Mouse (Mus musculus): ENCODE results near the gene Thap2. TPM values are rescaled to one million over a fixed set of nuclear protein-coding genes. Genes with fewer than 3 reads are reported as not detected.

The Thap2 gene
- polyA plus RNA-seq, 1 experiment = 3.0 TPM

DNA sequence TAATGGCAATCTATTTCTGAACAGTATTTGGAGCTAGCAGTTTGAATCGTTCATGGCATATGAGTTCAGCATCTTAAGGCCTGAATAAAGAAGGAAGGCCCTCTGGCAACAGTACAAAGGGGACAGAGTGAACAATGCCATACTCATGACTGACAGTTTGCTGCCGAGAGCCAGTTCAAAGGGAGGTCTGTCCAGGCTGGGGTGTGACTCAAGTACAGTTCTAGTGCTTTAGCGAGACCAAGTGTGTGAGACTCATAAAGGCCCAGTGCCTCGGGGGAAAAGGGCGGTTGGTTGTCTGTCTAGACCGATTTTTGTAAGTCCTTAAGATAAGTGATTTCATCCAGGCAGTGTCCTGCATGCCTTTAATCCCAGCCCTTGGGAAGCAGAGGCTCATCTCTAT lies 29.7 kb downstream of the Thap2 start:
- Histone ChIP-seq H3K27ac (ENCODE audit: control insufficient read depth, insufficient read depth, low read depth, low read length) (no peak overlapping the region), H3K36me3 (ENCODE audit: control insufficient read depth, insufficient read depth, low read length) (no peaks in the 10 kb centered on the region), H3K4me1 (ENCODE audit: control insufficient read depth, insufficient read depth, low read length) (no peaks in the 10 kb centered on the region), H3K4me3 (ENCODE audit: control insufficient read depth, low read depth, low read length) (no peak overlapping the region), H3K27me3 (ENCODE audit: control insufficient read depth, insufficient read depth, low read length) (no peaks in the 10 kb centered on the region)
- TF ChIP-seq CTCF (IDR thresholded peaks at IDR 0.05; ENCODE audit: control insufficient read depth, insufficient read depth, insufficient replicate concordance, low read depth, low read length) (no peak), POLR2A (IDR thresholded peaks at IDR 0.05; ENCODE audit: control insufficient read depth, low read depth, low read length) (no peak)

DNA sequence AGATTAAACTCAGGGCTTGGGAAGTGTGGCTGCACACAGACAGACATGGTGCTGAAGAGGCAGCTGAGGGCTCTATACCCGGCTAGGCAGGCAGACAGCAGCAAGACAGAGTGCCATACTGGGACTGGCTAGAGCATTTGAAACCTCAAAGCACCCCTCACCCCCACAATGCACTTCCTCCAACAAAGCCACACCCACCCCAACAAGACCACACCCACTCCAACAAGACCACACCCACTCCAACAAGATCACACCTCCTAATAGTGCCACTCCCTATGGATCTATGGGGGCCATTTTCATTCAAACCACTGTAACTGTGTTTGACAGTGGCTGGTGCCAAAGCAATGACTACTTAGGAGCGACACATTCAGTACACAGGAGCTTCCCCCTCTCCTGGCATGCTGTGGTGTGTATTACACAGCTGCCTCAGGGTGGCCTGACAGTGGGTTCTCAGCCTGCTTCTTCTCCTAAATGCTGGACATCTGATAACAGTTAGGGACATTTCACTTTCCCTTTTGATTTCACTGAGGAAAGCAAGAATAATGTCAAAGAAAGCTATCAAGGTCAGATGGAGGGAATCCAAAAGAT lies 33.3 kb downstream of the Thap2 start:
- no peaks in the 10 kb centered on the region for H3K36me3 ChIP-seq (ENCODE audit: control insufficient read depth, insufficient read depth, low read length)
- H3K27me3 ChIP-seq (ENCODE audit: control insufficient read depth, insufficient read depth, low read length) = no peaks in the 10 kb centered on the region
- H3K4me3 ChIP-seq (ENCODE audit: control insufficient read depth, low read depth, low read length) = no peak overlapping the region
- H3K27ac ChIP-seq (ENCODE audit: control insufficient read depth, insufficient read depth, low read depth, low read length) = no peak overlapping the region
- H3K4me1 ChIP-seq (ENCODE audit: control insufficient read depth, insufficient read depth, low read length) = no peaks in the 10 kb centered on the region
- no peak for TF ChIP-seq CTCF (IDR thresholded peaks at IDR 0.05; ENCODE audit: control insufficient read depth, insufficient read depth, insufficient replicate concordance, low read depth, low read length)
- no peak for TF ChIP-seq POLR2A (IDR thresholded peaks at IDR 0.05; ENCODE audit: control insufficient read depth, low read depth, low read length)

DNA sequence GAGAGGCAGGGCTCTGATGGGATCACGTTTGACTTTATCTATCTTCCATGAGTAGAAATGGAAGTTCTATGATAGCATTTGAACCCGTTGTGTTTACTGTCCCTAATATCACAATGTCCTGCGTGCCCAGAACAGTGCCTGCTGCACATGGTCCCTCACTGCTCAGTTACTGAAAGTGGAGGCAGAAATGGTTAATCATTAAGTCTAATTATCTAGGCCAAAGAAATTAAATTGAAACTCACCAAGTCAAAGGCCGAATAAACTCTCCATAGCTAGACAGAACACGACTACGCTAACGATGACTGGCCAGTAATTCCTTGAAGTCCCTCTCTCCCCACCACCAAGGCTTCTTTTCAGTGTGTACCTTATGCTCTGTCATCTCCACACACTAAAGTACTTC lies 34.7 kb downstream of the Thap2 start:
- Histone ChIP-seq H3K4me1 (ENCODE audit: control insufficient read depth, insufficient read depth, low read length) (no peaks in the 10 kb centered on the region), H3K27me3 (ENCODE audit: control insufficient read depth, insufficient read depth, low read length) (no peaks in the 10 kb centered on the region), H3K27ac (ENCODE audit: control insufficient read depth, insufficient read depth, low read depth, low read length) (no peak overlapping the region), H3K36me3 (ENCODE audit: control insufficient read depth, insufficient read depth, low read length) (no peaks in the 10 kb centered on the region), H3K4me3 (ENCODE audit: control insufficient read depth, low read depth, low read length) (no peak overlapping the region)
- TF ChIP-seq CTCF (IDR thresholded peaks at IDR 0.05; ENCODE audit: control insufficient read depth, insufficient read depth, insufficient replicate concordance, low read depth, low read length) = no peak
- no peak for TF ChIP-seq POLR2A (IDR thresholded peaks at IDR 0.05; ENCODE audit: control insufficient read depth, low read depth, low read length)

DNA sequence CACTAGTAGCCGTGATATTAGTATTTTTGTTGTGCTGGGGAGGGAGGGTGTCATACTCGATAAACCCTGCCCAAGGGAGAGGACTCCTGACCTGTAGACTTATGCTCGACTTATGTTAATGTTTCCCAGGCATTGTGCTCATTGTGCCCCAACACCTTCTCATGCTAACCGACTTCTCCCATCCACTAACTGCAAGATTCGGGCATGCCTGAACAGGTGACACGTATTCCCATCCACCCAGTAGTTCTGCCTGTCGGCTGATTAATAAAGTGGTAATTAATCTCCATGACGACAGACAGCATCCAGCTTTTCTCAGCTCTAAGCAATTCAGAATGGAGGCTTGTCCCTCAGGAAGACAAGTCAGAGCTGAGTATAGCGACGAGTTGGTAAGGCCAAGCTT lies 35.2 kb downstream of the Thap2 start:
- TF ChIP-seq POLR2A (IDR thresholded peaks at IDR 0.05; ENCODE audit: control insufficient read depth, low read depth, low read length) (no peak), CTCF (IDR thresholded peaks at IDR 0.05; ENCODE audit: control insufficient read depth, insufficient read depth, insufficient replicate concordance, low read depth, low read length) (no peak)
- no peaks in the 10 kb centered on the region for H3K36me3 ChIP-seq (ENCODE audit: control insufficient read depth, insufficient read depth, low read length)

DNA sequence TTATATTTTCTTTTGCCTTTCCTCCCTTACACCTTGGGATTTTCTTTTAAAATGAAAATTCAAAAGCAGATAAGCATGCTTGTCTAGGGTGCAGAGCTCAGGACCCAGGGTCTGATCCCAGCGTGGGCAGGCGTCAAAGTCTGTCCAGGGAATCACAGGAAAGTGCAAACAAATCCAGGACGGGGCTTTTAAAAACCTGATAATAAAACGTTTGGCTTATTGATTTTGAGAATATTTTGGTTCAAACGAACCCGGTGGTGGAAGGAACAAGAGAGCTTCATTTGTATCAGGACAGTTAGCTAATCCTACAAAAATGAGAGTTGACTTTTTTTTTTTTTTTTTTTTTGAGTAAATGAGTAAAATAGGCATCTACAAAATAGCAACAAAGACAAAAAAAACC lies 36.1 kb downstream of the Thap2 start:
- Histone ChIP-seq H3K27me3 (ENCODE audit: control insufficient read depth, insufficient read depth, low read length) (no peaks in the 10 kb centered on the region), H3K4me1 (ENCODE audit: control insufficient read depth, insufficient read depth, low read length) (no peaks in the 10 kb centered on the region), H3K27ac (ENCODE audit: control insufficient read depth, insufficient read depth, low read depth, low read length) (no peak overlapping the region), H3K4me3 (ENCODE audit: control insufficient read depth, low read depth, low read length) (no peak overlapping the region), H3K36me3 (ENCODE audit: control insufficient read depth, insufficient read depth, low read length) (no peaks in the 10 kb centered on the region)
- TF ChIP-seq POLR2A (IDR thresholded peaks at IDR 0.05; ENCODE audit: control insufficient read depth, low read depth, low read length) (no peak), CTCF (IDR thresholded peaks at IDR 0.05; ENCODE audit: control insufficient read depth, insufficient read depth, insufficient replicate concordance, low read depth, low read length) (no peak)

More for the DNA sequence above, 35.2 kb downstream of the Thap2 start:
- no peak overlapping the region for H3K4me3 ChIP-seq (ENCODE audit: control insufficient read depth, low read depth, low read length)
- no peaks in the 10 kb centered on the region for H3K4me1 ChIP-seq (ENCODE audit: control insufficient read depth, insufficient read depth, low read length)
- no peaks in the 10 kb centered on the region for H3K27me3 ChIP-seq (ENCODE audit: control insufficient read depth, insufficient read depth, low read length)
- no peak overlapping the region for H3K27ac ChIP-seq (ENCODE audit: control insufficient read depth, insufficient read depth, low read depth, low read length)

DNA sequence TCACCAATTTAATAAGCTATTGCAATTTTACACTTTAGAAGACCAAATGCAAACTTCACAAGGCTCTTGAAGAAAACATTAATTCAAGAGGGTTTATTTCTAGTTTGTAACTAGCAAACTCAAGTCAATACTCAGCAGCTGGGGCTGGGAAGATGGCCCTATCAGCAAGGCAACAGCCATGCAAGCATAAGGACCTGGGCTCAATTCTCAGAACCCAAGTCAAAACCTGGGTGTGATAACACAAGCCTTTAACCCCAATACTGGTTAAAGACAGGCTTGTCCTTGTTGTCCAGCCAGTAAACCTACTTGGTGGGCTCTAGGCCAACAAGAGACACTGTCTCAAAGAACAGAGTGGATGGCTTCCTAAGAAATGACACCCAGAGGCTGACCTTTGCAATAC lies 37.8 kb downstream of the Thap2 start:
- Histone ChIP-seq H3K4me1 (ENCODE audit: control insufficient read depth, insufficient read depth, low read length) (peaks cover 4% of the 10 kb centered on the region; the same call in 1 of the 2 replicates), H3K27ac (ENCODE audit: control insufficient read depth, insufficient read depth, low read depth, low read length) (no peak overlapping the region), H3K4me3 (ENCODE audit: control insufficient read depth, low read depth, low read length) (no peak overlapping the region), H3K27me3 (ENCODE audit: control insufficient read depth, insufficient read depth, low read length) (no peaks in the 10 kb centered on the region), H3K36me3 (ENCODE audit: control insufficient read depth, insufficient read depth, low read length) (no peaks in the 10 kb centered on the region)
- TF ChIP-seq CTCF (IDR thresholded peaks at IDR 0.05; ENCODE audit: control insufficient read depth, insufficient read depth, insufficient replicate concordance, low read depth, low read length) = no peak
- no peak for TF ChIP-seq POLR2A (IDR thresholded peaks at IDR 0.05; ENCODE audit: control insufficient read depth, low read depth, low read length)

DNA sequence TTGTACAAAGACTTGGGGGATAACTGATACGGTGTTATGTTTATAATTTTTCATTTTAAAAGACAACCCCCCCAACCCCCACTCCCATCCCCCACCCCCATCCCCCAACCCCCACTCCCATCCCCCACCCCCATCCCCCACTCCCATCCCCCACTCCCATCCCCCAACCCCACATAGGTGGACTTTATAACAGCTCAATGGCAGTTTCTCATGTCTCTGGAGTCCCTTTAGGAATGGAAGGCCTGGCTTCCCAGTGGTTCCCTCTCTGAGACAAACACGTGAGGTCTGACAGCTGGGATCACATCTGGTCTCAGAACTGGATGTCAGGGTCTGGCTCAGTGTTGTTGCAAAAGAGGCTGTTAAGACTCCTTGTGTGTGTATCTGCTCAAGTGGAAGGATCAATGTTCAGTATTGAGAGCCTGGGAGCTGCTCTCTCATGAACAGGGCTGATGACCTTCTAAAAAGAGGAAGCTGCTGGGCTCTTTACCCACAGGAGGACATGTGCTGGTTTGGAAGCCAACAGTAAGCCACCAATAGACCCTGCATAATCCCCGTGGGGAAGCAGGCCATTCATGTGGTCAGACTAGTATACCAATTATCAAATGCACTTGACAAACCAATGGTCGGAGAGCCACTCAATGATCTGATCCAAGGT lies 41.3 kb downstream of the Thap2 start:
- no peak for TF ChIP-seq CTCF (IDR thresholded peaks at IDR 0.05; ENCODE audit: control insufficient read depth, insufficient read depth, insufficient replicate concordance, low read depth, low read length)
- TF ChIP-seq POLR2A (IDR thresholded peaks at IDR 0.05; ENCODE audit: control insufficient read depth, low read depth, low read length) = no peak
- Histone ChIP-seq H3K27me3 (ENCODE audit: control insufficient read depth, insufficient read depth, low read length) (no peaks in the 10 kb centered on the region), H3K27ac (ENCODE audit: control insufficient read depth, insufficient read depth, low read depth, low read length) (no peak overlapping the region), H3K4me3 (ENCODE audit: control insufficient read depth, low read depth, low read length) (no peak overlapping the region), H3K4me1 (ENCODE audit: control insufficient read depth, insufficient read depth, low read length) (peaks cover 4% of the 10 kb centered on the region; the same call in 1 of the 2 replicates), H3K36me3 (ENCODE audit: control insufficient read depth, insufficient read depth, low read length) (no peaks in the 10 kb centered on the region)

Measured in testis, adult 2 months (tissue).